Mouse (Mus musculus): ENCODE results near the gene Fam84b.

DNA sequence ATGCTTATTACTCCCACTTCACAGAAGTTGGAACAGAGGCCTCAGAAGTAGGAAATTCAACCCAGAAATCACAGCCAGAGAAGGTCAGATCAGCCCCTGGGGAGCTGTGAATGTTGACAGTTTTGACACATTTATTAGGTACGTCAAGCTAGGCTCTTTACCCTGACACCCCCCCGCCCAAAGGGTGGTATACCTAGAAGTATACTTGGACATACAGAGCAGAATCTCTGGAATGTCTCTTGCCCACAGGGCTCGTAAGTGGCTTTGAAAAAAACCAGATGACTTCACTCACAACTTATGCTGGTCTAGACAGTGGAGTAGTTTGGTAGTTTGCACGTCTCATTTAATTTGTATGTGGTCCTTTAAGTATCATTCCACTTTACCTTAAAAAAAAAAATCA is 11.8 kb downstream of the Fam84b start:
- TF ChIP-seq CTCF (IDR thresholded peaks at IDR 0.05; ENCODE audit: insufficient read depth, low read length) (no peak), POLR2A (IDR thresholded peaks at IDR 0.05; ENCODE audit: borderline replicate concordance, extremely low read depth, low read depth, low read length) (no peak)

All from lung, adult 2 months (tissue).